Mouse (Mus musculus): ENCODE results near the gene Pros1. TPM values are rescaled to one million over a fixed set of nuclear protein-coding genes. Genes with fewer than 3 reads are reported as not detected.

The Pros1 gene
- polyA plus RNA-seq (2015; fragmentation: Nextera tagmentation; extraction: Ambion mirVana) = 10.3 and 10.7 TPM in 2 replicates

DNA sequence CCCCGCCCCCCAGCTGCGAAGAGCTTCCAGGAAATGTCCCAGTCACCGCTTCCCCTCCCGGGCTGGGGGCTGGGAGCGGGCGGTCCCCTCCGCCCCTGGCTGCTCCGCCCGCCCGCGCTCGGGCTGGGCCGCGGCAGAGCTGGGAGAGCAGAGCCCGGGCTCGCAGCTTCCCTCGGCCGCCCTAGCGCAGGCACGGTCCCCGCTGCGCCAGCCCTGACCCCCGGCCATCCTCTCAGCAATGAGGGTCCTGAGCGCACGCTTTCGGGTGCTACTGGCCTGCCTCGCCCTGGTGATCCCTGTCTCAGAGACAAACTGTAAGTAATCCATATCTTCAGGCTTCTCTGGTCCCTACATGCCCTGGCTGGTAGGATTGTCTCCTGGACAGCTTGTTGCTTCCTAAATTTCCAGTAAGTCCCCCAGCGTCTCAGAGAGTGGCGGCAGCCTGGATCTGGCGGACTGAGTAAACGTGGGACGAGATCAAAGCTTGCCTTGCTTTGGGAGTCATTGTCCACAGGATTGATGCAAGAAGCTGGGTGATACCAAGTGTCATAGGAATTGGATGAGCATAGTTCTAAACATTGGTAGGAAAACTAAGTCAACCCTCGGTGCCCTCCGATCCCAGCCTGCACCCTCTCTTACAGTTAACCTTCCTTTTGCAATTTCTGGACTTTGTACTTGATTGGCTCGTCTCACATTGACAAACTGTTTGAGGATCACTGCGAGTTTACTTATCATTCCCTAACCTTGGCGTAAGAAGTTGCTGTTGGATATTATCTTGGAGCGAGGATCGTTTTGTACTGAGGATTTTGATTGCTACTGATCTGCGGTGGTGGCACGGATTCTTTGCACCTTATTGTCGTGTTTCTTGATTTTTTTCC, at the start of gene Pros1:
Gene Pros1 (plus strand): TSS at position 117 of the 878 bp plus-strand sequence.
- Histone ChIP-seq H3K27ac (replicated peaks) (peak within 1 kb of the TSS; percentile 64), H3K9ac (peak within 1 kb of the TSS; percentile 80), H3K27me3 (0 out of 2 replicates have a peak, but pooled peaks cover 4% of the 10 kb centered on the region), H3K4me2 (peak within 1 kb of the TSS; percentile 97), H3K36me3 (no peaks in the 10 kb centered on the region), H3K4me3 (peak within 1 kb of the TSS; percentile 70), H3K4me1 (replicated peaks) (peaks cover 8% of the 10 kb centered on the region), H3K9me3 (no peaks in the 10 kb centered on the region)
- ATAC-seq (ENCODE audit: low FRiP score, low read depth) = peak; percentile 94
- 4% methylated on average over 33 of the region's 42 CpGs for WGBS

DNA sequence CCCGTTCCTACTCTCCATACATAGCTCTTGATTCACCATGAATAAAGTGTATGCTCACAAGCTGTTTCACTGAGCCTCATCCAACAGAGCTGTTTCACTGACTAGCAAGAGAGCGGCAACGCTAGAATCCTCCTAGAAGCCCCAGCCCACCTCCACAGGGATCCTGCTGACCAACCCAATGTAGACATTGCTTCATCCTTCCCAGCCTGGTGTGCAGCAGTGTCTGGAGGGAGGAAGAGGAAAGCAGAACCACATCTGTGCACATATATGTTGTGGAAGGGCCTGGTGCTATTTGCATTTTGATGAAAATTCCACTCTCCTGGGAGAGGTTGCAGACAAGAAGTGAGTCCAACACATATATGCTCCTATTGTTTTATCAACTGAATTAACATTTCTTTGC, 49.5 kb upstream of the Pros1 start:
- H3K27me3 ChIP-seq = no peaks in the 10 kb centered on the region
- peaks cover 20% of the 10 kb centered on the region for H3K36me3 ChIP-seq
- H3K4me2 ChIP-seq = no peak overlapping the region
- H3K27ac ChIP-seq (replicated peaks) = no peak overlapping the region
- H3K9me3 ChIP-seq = no peaks in the 10 kb centered on the region
- H3K4me1 ChIP-seq (replicated peaks) = peaks cover 7% of the 10 kb centered on the region; the same call in 1 of the 2 replicates
- 95% methylated on average over 3 of the region's 3 CpGs for WGBS
- no peak for ATAC-seq (ENCODE audit: low FRiP score, low read depth)
- no peak overlapping the region for H3K4me3 ChIP-seq
- no peak overlapping the region for H3K9ac ChIP-seq

DNA sequence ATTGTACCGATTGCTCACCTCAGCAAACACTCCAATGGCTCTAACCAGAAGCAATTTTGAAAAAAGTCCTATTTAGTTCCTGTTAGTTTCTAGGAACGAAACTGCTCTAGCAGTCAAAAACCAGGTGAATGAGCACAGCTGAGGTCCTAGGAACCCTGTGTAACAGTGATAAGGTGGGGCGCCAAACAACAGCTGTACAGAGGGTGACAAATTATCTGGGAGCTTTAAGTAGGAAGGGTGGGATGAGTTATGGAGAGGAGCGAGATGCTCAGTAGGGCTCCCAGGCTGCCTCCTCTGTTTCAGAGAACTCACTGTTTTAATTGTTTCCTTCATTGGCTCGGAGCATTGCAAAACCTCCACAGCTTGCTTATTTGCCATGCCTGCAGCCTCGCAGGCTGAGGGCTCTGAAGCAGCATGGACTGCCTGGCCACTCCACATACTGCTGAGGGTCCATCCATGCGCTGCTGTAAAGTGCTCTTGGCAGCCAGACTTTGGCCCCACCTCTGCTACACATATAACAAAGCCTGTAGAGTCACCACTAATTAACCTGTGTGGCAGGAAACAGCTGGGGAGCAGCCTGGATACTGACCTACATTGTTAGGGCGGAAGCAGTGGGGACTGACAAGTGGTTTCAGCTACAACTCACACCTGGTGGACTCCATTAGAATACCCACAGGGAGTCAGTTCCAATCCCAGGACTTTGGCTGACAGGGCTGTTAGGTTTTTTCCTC, 46.7 kb upstream of the Pros1 start:
- Histone ChIP-seq H3K27me3 (no peaks in the 10 kb centered on the region), H3K9ac (no peak overlapping the region), H3K4me3 (no peak overlapping the region), H3K9me3 (no peaks in the 10 kb centered on the region), H3K4me1 (replicated peaks) (peaks cover 7% of the 10 kb centered on the region; the same call in 1 of the 2 replicates), H3K27ac (replicated peaks) (no peak overlapping the region), H3K36me3 (peaks cover 14% of the 10 kb centered on the region), H3K4me2 (no peak overlapping the region)
- WGBS = 64% methylated on average over 8 of the region's 8 CpGs
- ATAC-seq (ENCODE audit: low FRiP score, low read depth) = no peak

DNA sequence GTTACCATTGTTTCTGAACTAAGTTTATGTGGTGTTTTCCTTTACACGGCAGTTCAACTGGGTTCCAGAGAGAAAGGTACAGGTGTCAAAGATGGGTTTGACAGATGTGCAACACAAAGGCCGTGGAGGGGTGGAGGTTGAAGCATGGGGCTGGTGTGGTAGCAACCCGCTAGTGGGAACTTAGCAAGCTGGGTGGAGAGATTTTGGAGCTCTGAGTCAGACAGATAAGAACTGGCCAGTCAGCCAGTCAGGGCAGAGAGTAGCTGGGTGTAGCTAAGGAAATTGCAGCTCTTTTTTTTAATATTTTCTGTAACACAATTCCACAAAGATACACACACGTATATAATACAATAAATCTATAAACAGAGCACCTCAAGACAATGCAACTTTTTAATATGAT, 43.3 kb upstream of the Pros1 start:
- no peaks in the 10 kb centered on the region for H3K27me3 ChIP-seq
- H3K4me1 ChIP-seq (replicated peaks) = peaks cover 7% of the 10 kb centered on the region; the same call in 1 of the 2 replicates
- WGBS = 94% methylated on average over 4 of the region's 4 CpGs
- H3K4me2 ChIP-seq = no peak overlapping the region
- no peak overlapping the region for H3K4me3 ChIP-seq
- H3K9me3 ChIP-seq = no peaks in the 10 kb centered on the region
- H3K36me3 ChIP-seq = no peaks in the 10 kb centered on the region
- H3K27ac ChIP-seq (replicated peaks) = no peak overlapping the region
- ATAC-seq (ENCODE audit: low FRiP score, low read depth) = no peak
- no peak overlapping the region for H3K9ac ChIP-seq

DNA sequence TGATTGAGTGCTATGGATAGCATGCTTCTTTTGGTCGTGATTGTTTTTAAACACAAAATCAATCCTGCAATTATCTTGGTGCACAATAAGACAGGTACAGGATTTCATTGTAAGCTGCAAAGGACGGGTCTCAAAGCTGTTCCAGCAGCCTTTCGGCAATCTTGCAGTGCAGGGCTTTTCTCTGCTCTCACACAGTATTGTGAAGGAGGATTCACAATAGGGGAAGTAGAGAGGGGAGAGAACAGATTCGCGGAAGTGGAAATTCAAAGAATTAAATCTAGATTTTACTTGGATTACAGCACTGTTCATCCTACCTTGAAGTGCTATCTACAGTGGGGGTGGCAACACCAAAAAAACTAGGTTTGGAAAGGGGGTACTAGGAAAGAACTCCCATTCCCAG, 40.3 kb upstream of the Pros1 start:
- H3K9me3 ChIP-seq = no peaks in the 10 kb centered on the region
- H3K4me2 ChIP-seq = no peak overlapping the region
- H3K4me1 ChIP-seq (replicated peaks) = no peaks in the 10 kb centered on the region
- 81% methylated on average over 5 of the region's 5 CpGs for WGBS
- H3K27me3 ChIP-seq = no peaks in the 10 kb centered on the region
- ATAC-seq (ENCODE audit: low FRiP score, low read depth) = no peak
- H3K27ac ChIP-seq (replicated peaks) = no peak overlapping the region
- H3K4me3 ChIP-seq = no peak overlapping the region
- H3K36me3 ChIP-seq = no peaks in the 10 kb centered on the region
- no peak overlapping the region for H3K9ac ChIP-seq

DNA sequence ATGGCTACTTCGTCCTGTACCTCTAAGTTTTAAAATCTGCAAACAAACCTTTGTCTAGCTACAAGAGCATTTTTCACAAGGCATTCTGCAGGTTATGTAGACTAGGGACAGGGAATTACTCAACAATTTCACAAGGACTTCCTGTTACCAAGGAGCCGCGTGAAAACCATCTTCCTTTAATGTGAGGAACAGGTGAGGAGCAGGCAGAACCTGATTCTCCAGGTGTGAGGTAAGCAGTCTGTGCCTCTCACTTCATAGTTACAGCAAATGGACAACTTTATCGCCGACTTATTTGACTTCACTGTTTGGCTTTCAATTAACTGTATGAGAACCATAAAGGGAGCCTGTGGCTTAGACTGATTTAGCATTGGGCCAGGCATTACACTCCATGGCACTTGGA, 39.6 kb upstream of the Pros1 start, which contains the start of gene Stx19:
Gene Stx19 (plus strand): TSS at position 186 of the 400 bp plus-strand sequence.
- Histone ChIP-seq H3K36me3 (no peaks in the 10 kb centered on the region), H3K4me3 (no peak within 1 kb of the TSS), H3K9ac (no peak within 1 kb of the TSS), H3K4me1 (replicated peaks) (no peaks in the 10 kb centered on the region), H3K4me2 (no peak within 1 kb of the TSS), H3K27me3 (no peaks in the 10 kb centered on the region), H3K9me3 (no peaks in the 10 kb centered on the region), H3K27ac (replicated peaks) (no peak within 1 kb of the TSS)
- WGBS = 83% methylated on average over 5 of the region's 5 CpGs
- ATAC-seq (ENCODE audit: low FRiP score, low read depth) = no peak

DNA sequence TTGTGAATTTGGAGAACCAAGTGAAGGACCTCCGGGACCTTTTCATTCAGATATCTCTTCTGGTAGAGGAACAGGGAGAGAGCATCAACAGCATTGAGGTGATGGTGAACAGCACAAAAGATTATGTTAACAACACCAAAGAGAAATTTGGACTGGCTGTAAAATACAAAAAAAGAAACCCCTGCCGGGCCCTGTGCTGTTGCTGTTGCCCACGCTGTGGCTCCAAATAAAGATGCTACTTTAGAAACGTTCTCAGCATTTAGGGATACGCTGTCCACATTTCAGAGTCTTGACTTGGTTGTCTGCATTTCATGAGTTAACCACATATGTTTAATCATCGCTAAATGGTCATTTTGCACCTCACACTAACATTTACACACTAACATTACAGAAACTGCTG, 31.6 kb upstream of the Pros1 start:
- ATAC-seq (ENCODE audit: low FRiP score, low read depth) = no peak
- 92% methylated on average over 6 of the region's 6 CpGs for WGBS
- H3K36me3 ChIP-seq = no peaks in the 10 kb centered on the region
- no peaks in the 10 kb centered on the region for H3K4me1 ChIP-seq (replicated peaks)
- no peak overlapping the region for H3K4me2 ChIP-seq
- H3K9me3 ChIP-seq = no peaks in the 10 kb centered on the region
- H3K4me3 ChIP-seq = no peak overlapping the region
- H3K27me3 ChIP-seq = no peaks in the 10 kb centered on the region
- no peak overlapping the region for H3K27ac ChIP-seq (replicated peaks)
- no peak overlapping the region for H3K9ac ChIP-seq

DNA sequence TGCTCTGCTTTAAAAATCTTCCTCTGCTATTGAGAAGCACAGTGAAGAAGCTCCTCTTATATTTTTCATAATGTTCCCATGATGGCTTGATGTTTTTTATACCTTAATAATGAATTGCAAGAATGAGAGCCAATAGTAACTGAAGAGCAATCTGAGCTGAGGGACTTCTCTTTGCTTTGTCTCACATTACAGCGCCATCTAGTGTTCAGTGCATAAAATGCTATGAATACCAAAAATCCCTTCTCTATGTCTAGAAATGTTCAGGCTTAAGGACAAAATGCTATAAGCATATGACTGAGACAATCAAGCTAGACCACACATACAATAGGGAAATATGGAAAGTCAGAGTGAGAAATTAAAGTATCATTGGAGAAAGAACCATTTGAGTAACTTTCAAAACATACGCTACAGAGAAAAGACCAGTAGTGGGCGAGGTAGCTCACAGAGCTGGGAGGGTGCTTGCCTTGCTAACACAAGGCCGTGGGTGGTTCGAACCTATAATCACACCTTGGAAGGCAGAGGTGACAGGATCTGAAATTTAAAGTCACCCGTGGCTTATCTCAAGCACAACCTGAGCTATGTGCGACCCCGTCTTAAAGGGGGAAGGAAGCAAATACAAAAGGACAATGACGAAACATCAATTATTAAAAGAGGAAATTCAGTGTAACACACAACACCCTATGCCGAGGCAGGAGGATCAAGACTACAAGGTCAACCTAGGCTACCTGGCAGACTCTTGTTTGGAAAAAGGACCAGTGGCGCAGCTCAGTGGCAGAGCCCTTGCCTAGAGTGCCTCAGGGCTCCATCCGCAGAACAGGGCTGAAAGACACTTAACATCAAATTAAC, 27.7 kb upstream of the Pros1 start:
- Histone ChIP-seq H3K4me3 (no peak overlapping the region), H3K9ac (no peak overlapping the region), H3K9me3 (no peaks in the 10 kb centered on the region), H3K27me3 (no peaks in the 10 kb centered on the region), H3K4me2 (no peak overlapping the region), H3K27ac (replicated peaks) (no peak overlapping the region), H3K36me3 (no peaks in the 10 kb centered on the region), H3K4me1 (replicated peaks) (no peaks in the 10 kb centered on the region)
- ATAC-seq (ENCODE audit: low FRiP score, low read depth) = no peak
- 78% methylated on average over 12 of the region's 12 CpGs for whole genome bisulfite sequencing

DNA sequence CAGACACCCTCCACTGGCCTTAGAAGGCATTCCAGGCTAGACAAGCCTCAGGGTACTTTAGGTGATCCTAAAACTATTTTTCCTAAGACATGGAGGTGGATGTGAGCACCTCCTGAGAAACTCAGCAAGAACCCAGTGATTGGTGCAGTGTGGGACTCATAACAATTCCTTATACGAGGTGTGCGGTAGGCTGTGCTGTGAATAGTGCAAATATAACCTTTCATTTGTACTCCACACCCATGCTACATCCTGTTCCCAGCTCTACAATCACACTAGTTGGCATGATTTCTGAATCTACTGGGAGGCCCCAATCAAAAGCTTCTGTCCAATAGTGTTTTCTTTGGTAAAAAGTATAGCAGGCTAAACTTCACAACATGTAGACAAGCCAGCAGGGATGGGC, 22.1 kb upstream of the Pros1 start:
- Histone ChIP-seq H3K4me2 (no peak overlapping the region), H3K36me3 (no peaks in the 10 kb centered on the region), H3K4me1 (replicated peaks) (no peaks in the 10 kb centered on the region), H3K4me3 (no peak overlapping the region), H3K27ac (replicated peaks) (no peak overlapping the region), H3K27me3 (no peaks in the 10 kb centered on the region), H3K9ac (no peak overlapping the region), H3K9me3 (no peaks in the 10 kb centered on the region)
- no peak for ATAC-seq (ENCODE audit: low FRiP score, low read depth)
- WGBS = 93% methylated on average over 2 of the region's 2 CpGs

DNA sequence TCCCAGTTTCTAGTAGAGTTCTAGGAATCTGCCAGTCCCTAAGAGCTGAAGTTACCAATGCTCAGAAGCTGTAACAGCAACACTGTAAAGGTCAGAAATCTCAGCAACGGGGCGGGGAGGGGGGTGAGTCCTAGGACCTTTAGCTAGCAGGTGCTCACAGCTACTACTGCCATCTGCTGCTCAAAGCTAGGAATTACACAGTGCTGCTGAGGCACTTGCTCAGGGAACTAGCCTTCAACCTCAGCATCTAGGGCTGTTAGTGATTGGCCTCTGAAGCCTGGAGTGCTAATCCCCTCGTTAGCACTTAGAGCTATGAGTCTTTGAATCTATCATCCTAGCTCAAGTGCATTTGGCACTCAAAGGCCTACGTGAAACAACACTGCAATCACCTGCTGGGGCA, 21.6 kb upstream of the Pros1 start:
- H3K4me1 ChIP-seq (replicated peaks) = no peaks in the 10 kb centered on the region
- no peaks in the 10 kb centered on the region for H3K9me3 ChIP-seq
- H3K27me3 ChIP-seq = no peaks in the 10 kb centered on the region
- 19% methylated on average over 4 of the region's 4 CpGs for WGBS
- no peak overlapping the region for H3K27ac ChIP-seq (replicated peaks)
- no peak overlapping the region for H3K4me3 ChIP-seq
- no peak overlapping the region for H3K9ac ChIP-seq
- H3K4me2 ChIP-seq = no peak overlapping the region
- no peak for ATAC-seq (ENCODE audit: low FRiP score, low read depth)
- no peaks in the 10 kb centered on the region for H3K36me3 ChIP-seq

DNA sequence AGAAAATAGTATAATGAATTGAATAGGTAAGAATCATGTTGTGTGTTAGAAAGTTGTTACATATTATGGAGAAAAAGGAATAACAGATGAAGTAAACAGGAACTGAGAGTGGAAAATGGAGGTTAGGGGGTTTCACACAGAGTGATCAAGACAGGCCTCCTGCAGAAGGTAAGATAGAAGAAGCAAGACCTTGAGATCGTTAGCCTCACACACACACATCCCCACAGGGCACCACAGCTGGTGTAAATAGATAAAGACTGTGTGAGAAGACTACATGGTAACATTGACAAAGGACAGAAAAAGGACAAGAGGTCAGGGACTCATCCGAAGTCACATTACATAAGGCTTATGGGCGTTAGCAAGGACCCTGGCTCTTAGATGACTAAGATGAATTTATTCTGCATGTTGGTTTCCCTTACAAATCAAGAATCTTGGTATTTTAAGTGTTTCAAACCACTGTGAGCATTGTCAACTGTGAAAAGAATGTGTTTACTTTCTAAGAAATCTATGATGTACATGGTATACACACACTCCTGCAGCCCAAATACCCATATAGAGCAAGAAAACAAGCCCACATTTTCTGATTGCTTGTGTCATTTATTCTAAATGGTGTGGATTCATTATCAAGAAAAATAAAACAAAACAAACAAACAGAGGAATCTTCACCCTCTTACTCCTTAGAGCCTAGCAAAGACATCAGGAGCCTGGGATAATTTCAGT, 19.9 kb upstream of the Pros1 start:
- Histone ChIP-seq H3K36me3 (no peaks in the 10 kb centered on the region), H3K4me1 (replicated peaks) (no peaks in the 10 kb centered on the region), H3K27me3 (no peaks in the 10 kb centered on the region), H3K9me3 (no peaks in the 10 kb centered on the region), H3K9ac (no peak overlapping the region), H3K27ac (replicated peaks) (no peak overlapping the region), H3K4me3 (no peak overlapping the region), H3K4me2 (no peak overlapping the region)
- WGBS = 56% methylated on average over 3 of the region's 3 CpGs
- no peak for ATAC-seq (ENCODE audit: low FRiP score, low read depth)
